Mouse (Mus musculus): ENCODE measurements around the gene Fkbp7.

- TF ChIP-seq CTCF (IDR thresholded peaks at IDR 0.05; ENCODE audit: low read depth) = no peak
- no peak for TF ChIP-seq EP300 (optimal IDR thresholded peaks at IDR 0.05)
These were observed 29.3 kb upstream of the Fkbp7 start for GRCm38 (mm10) chr2:76702188-76702587.

Measured in stomach, postnatal 0 days (tissue).